Mouse (Mus musculus): ENCODE measurements around the gene Dcaf5.

DNA sequence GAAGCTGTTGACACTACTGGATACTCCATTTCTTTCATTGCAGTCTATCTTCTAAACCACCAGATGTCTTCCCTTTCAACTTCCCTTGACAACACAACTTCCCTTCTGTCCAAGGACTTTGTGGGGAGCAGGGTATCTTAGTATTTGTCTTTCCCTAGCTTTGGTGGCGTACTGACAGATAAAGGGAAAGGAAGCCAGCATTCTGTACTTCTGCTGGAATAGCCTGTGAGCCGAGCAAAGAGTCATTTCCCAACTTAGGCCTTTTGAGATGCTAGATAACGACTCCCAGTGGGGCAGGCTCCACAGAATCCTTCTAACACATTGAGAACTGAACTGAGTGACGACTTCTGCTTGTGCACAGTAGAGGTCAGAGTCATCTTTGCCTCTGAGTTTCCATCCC, 102.2 kb downstream of the Dcaf5 start:
- no peak for TF ChIP-seq CTCF (conservative IDR thresholded peaks at IDR 0.05; ENCODE audit: insufficient read depth, insufficient read length, low read depth, low read length)
- no peak for TF ChIP-seq POLR2A (IDR thresholded peaks at IDR 0.05; ENCODE audit: low read depth, low read length)

Measured in kidney, adult 2 months (tissue).